9 mouse cellular contexts compared by ENCODE assay signal in the genomic region with DNA sequence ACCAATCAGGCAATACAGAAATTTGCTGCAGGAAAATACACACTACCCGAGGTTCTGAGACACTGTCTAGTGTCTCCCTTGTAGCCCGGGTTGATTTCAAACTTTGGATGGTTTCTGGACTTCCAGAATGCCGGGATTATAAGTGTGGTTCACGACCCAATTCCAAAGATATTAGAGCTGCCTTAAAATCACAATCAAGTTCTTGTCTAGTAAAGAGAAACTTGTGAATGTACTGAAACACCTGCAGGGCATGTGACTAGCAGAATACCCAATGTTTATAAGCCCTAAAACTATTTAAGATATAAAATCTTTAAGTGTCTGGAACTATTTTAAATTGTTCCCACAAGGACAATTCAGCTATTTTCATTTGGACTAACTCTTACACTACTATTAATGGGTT. TPM values are rescaled to one million over a fixed set of nuclear protein-coding genes. Genes with fewer than 3 reads are reported as not detected.
DNase-seq lines count a peak whose midpoint lies in the region; ATAC-seq and TF ChIP-seq lines count a peak whose summit lies in the region.
"Had no signal": no experiment of that assay in that cellular context is flagged by ENCODE, and none has a peak within 500 bp of the region (broad histone marks: within the 10 kb centered on the region; RNA-seq: fewer than 3 reads in every experiment).

No protein-coding gene starts in this region.

- no peaks in the 10 kb centered on the region for H3K36me3 ChIP-seq in heart, embryonic 15.5 days
- peaks cover 22% of the 10 kb centered on the region for H3K36me3 ChIP-seq in G1E (replicated peaks)
- H3K36me3 ChIP-seq in hindbrain, embryonic 12.5 days, result no peaks in the 10 kb centered on the region
- H3K36me3 ChIP-seq in midbrain, embryonic 13.5 days, result no peaks in the 10 kb centered on the region
- no peaks in the 10 kb centered on the region for H3K36me3 ChIP-seq in kidney, adult 2 months (ENCODE audit: control insufficient read depth, insufficient read depth, low read length)

- DNase-seq in heart, adult 11 months, result no peak
- DNase-seq in G1E (ENCODE audit: low spot score), result no peak
- no peak for DNase-seq in embryo, embryonic 11 days
- DNase-seq in thymus, postnatal 4 days, result no peak
- no peak for DNase-seq in kidney, adult 2 months

- H3K27me3 ChIP-seq in heart, embryonic 15.5 days, result no peaks in the 10 kb centered on the region
- no peaks in the 10 kb centered on the region for H3K27me3 ChIP-seq in G1E (ENCODE audit: insufficient read depth, low read length)
- H3K27me3 ChIP-seq in hindbrain, embryonic 12.5 days, result no peaks in the 10 kb centered on the region
- no peaks in the 10 kb centered on the region; the same call in 1 of the 2 replicates for H3K27me3 ChIP-seq in midbrain, embryonic 13.5 days
- no peaks in the 10 kb centered on the region for H3K27me3 ChIP-seq in kidney, adult 2 months (replicated peaks; ENCODE audit: control insufficient read depth, insufficient read depth, low read length)

- H3K9ac ChIP-seq in heart, embryonic 15.5 days, result peak overlapping the region; percentile 100
- peak overlapping the region; percentile 32; the same call in 1 of the 2 replicates for H3K9ac ChIP-seq in hindbrain, embryonic 12.5 days
- H3K9ac ChIP-seq in midbrain, embryonic 13.5 days (replicated peaks), result peak overlapping the region; percentile 98

- no peak for TF ChIP-seq CTCF in G1E (IDR thresholded peaks at IDR 0.05; ENCODE audit: low read depth, low read length)
- no peak for TF ChIP-seq CTCF in kidney, adult 2 months (conservative IDR thresholded peaks at IDR 0.05; ENCODE audit: insufficient read depth, insufficient read length, low read depth, low read length)

- peak overlapping the region; percentile 69 for H3K4me2 ChIP-seq in heart, embryonic 15.5 days
- peak overlapping the region; percentile 68 for H3K4me2 ChIP-seq in hindbrain, embryonic 12.5 days (replicated peaks)
- H3K4me2 ChIP-seq in midbrain, embryonic 13.5 days (replicated peaks), result peak overlapping the region; percentile 78

- no peak for TF ChIP-seq POLR2A in kidney, adult 2 months (IDR thresholded peaks at IDR 0.05; ENCODE audit: low read depth, low read length)

- peaks cover 49% of the 10 kb centered on the region for H3K4me1 ChIP-seq in heart, embryonic 15.5 days (replicated peaks)
- H3K4me1 ChIP-seq in G1E (ENCODE audit: insufficient read depth, low read depth, low read length), result peaks cover 58% of the 10 kb centered on the region
- H3K4me1 ChIP-seq in hindbrain, embryonic 12.5 days, result peaks cover 36% of the 10 kb centered on the region
- H3K4me1 ChIP-seq in midbrain, embryonic 13.5 days (replicated peaks), result peaks cover 51% of the 10 kb centered on the region
- peaks cover 12% of the 10 kb centered on the region; the same call in 1 of the 2 replicates for H3K4me1 ChIP-seq in kidney, adult 2 months (ENCODE audit: control insufficient read depth, insufficient read depth, low read length)

- no peak for ATAC-seq in heart, embryonic 15.5 days (replicated peaks; ENCODE audit: insufficient number of reproducible peaks, insufficient read depth, low FRiP score, low read depth)
- ATAC-seq in G1E (ENCODE audit: extremely low read depth, insufficient number of reproducible peaks, low FRiP score, poor library complexity, severe bottlenecking), result no peak
- ATAC-seq in hindbrain, embryonic 12.5 days (ENCODE audit: low FRiP score), result no peak
- ATAC-seq in midbrain, embryonic 13.5 days, result no peak

- peak overlapping the region; percentile 92 for H3K4me3 ChIP-seq in heart, embryonic 15.5 days
- peak overlapping the region; percentile 97 for H3K4me3 ChIP-seq in G1E (ENCODE audit: low read depth, low read length)
- peak overlapping the region; percentile 98 for H3K4me3 ChIP-seq in hindbrain, embryonic 12.5 days
- H3K4me3 ChIP-seq in midbrain, embryonic 13.5 days (replicated peaks), result peak overlapping the region; percentile 97
- no peak overlapping the region for H3K4me3 ChIP-seq in kidney, adult 2 months (ENCODE audit: insufficient read depth, low read depth, low read length)

- WGBS in heart, embryonic 15.5 days, result 2% methylated on average over 4 of the region's 4 CpGs
- 15% methylated on average over 4 of the region's 4 CpGs for WGBS in hindbrain, embryonic 12.5 days
- WGBS in midbrain, embryonic 13.5 days, result 12% methylated on average over 4 of the region's 4 CpGs
- WGBS in kidney, adult 2 months, result 2% methylated on average over 4 of the region's 4 CpGs

- peak overlapping the region; percentile 100; the same call in 1 of the 2 replicates for H3K27ac ChIP-seq in heart, embryonic 15.5 days
- H3K27ac ChIP-seq in hindbrain, embryonic 12.5 days, result no peak overlapping the region
- H3K27ac ChIP-seq in midbrain, embryonic 13.5 days, result no peak overlapping the region
- H3K27ac ChIP-seq in kidney, adult 2 months (ENCODE audit: insufficient read depth, low read depth, low read length), result no peak overlapping the region

- no peaks in the 10 kb centered on the region for H3K9me3 ChIP-seq in heart, embryonic 15.5 days (replicated peaks)
- no peaks in the 10 kb centered on the region for H3K9me3 ChIP-seq in G1E (replicated peaks)
- no peaks in the 10 kb centered on the region for H3K9me3 ChIP-seq in hindbrain, embryonic 12.5 days (replicated peaks)
- no peaks in the 10 kb centered on the region for H3K9me3 ChIP-seq in midbrain, embryonic 13.5 days

RNA-seq across cellular contexts. Expression of gene Vapa, which starts 1.6 kb away (rescaled TPM):
- 154 and 159 TPM in 2 replicates for polyA plus RNA-seq in heart, embryonic 15.5 days (2015; fragmentation: Nextera tagmentation; extraction: Ambion mirVana)
- total RNA-seq in G1E (2014; fragmentation: Nextera tagmentation), result 174 and 180 TPM in 2 replicates
- total RNA-seq in G1E (2017), result 120 and 130 TPM in 2 replicates
- polyA plus RNA-seq in G1E (2012), result 148 and 209 TPM in 2 replicates
- polyA plus RNA-seq in hindbrain, embryonic 12.5 days (2016; fragmentation: Nextera tagmentation; extraction: Ambion mirVana), result 264 and 270 TPM in 2 replicates
- 244 and 247 TPM in 2 replicates for polyA plus RNA-seq in midbrain, embryonic 13.5 days (2015; fragmentation: Nextera tagmentation; extraction: Ambion mirVana)
- polyA plus RNA-seq in kidney, adult 2 months (2012; rRNA removed), result 21.2 and 27.5 TPM in 2 replicates

RNA-seq across cellular contexts. Expression of gene Txndc2, which starts 30.2 kb away (rescaled TPM):
- polyA plus RNA-seq in heart, embryonic 15.5 days (2015; fragmentation: Nextera tagmentation; extraction: Ambion mirVana), result 0.10 TPM in 1 of 2 replicates, not detected in the other
- total RNA-seq in G1E (2014; fragmentation: Nextera tagmentation), result not detected in 2 replicates
- total RNA-seq in G1E (2017), result 0.06 and 0.22 TPM in 2 replicates
- not detected in 2 replicates for polyA plus RNA-seq in G1E (2012)
- 0.13 and 0.27 TPM in 2 replicates for polyA plus RNA-seq in hindbrain, embryonic 12.5 days (2016; fragmentation: Nextera tagmentation; extraction: Ambion mirVana)
- polyA plus RNA-seq in midbrain, embryonic 13.5 days (2015; fragmentation: Nextera tagmentation; extraction: Ambion mirVana), result 0.26 TPM in 1 of 2 replicates, not detected in the other
- polyA plus RNA-seq in kidney, adult 2 months (2012; rRNA removed), result 0.05 and 0.07 TPM in 2 replicates
- polyA plus RNA-seq: large intestine, adult 2 months had no signal

Comparison
In these comparisons a context has a peak if more than half of its experiments do, and no peak if none do; other contexts are left out.
1. H3K9ac ChIP-seq: peak in every context shown above with its lines; median percentile 100 in heart, embryonic 15.5 days; 98 in midbrain, embryonic 13.5 days; 32 in hindbrain, embryonic 12.5 days.